Mouse (Mus musculus) E14TG2a.4 (cell line): ENCODE measurements at regions not wholly inside any gene's neighbourhood (a gene's known extent, or its start where the extent isn't known, plus 50 kb on each side); places are given as distances from the start of the nearest gene placed in this dataset.

Experiments used
- H3K27me3 ChIP-seq: 2 replicates; pipeline ENCODE4 v1.6.1; 2014; ENCODE audit warnings: low read length, control low read depth; ENCODE audit not compliant: insufficient read depth
- H3K36me3 ChIP-seq: 2 replicates; pipeline ENCODE4 v1.6.1; 2014; ENCODE audit warnings: low read length, control low read depth; ENCODE audit not compliant: insufficient read depth
- H3K4me1 ChIP-seq: replicated peaks from 2 replicates; pipeline ENCODE4 v1.6.1; 2014; ENCODE audit warnings: low read depth, low read length, control low read depth
- H3K4me3 ChIP-seq: replicated peaks from 2 replicates; pipeline ENCODE4 v1.5.1; 2014; ENCODE audit warnings: mild to moderate bottlenecking, low read length
- H3K9me3 ChIP-seq: 2 replicates; pipeline ENCODE4 v1.6.1; 2014; ENCODE audit warnings: low read length, control low read depth
- CTCF ChIP-seq: conservative IDR thresholded peaks from 2 replicates; pipeline ENCODE4 v1.5.1; 2014; ENCODE audit warnings: low read length
- NANOG ChIP-seq: IDR thresholded peaks from 2 replicates; pipeline ENCODE4 v1.6.1; 2014; ENCODE audit warnings: borderline replicate concordance, low read length, mixed read lengths
- POU5F1 ChIP-seq: IDR thresholded peaks from 2 replicates; pipeline ENCODE4 v1.6.1; 2014; ENCODE audit warnings: low read length, borderline replicate concordance

- Histone ChIP-seq H3K9me3 (peaks cover 9% of the 10 kb centered on the region; the same call in 1 of the 2 replicates), H3K36me3 (no peaks in the 10 kb centered on the region), H3K4me3 (peak overlapping the region; percentile 70), H3K4me1 (peaks cover 25% of the 10 kb centered on the region), H3K27me3 (peaks cover 84% of the 10 kb centered on the region)
- TF ChIP-seq CTCF (no peak), NANOG (no peak), POU5F1 (no peak)
Measured at GRCm38 (mm10) chr9:43879220-43879968, 135.6 kb downstream of the Nectin1 start.

- peak; percentile 41; the same call in 1 of the 2 replicates for TF ChIP-seq POU5F1
- TF ChIP-seq NANOG = peak; percentile 60; the same call in 1 of the 2 replicates
- no peak for TF ChIP-seq CTCF
- peaks cover 9% of the 10 kb centered on the region; the same call in 1 of the 2 replicates for H3K9me3 ChIP-seq
- H3K36me3 ChIP-seq = no peaks in the 10 kb centered on the region
- H3K4me1 ChIP-seq = peaks cover 25% of the 10 kb centered on the region
- peak overlapping the region; percentile 70 for H3K4me3 ChIP-seq
- H3K27me3 ChIP-seq = peaks cover 83% of the 10 kb centered on the region
Measured at GRCm38 (mm10) chr9:43879969-43880396, 136.2 kb downstream of the Nectin1 start.

GRCm38 (mm10) chr9:43893086-43893485, 149.3 kb downstream of the Nectin1 start:
- H3K9me3 ChIP-seq = no peaks in the 10 kb centered on the region
- H3K36me3 ChIP-seq = no peaks in the 10 kb centered on the region
- H3K27me3 ChIP-seq = peaks cover 23% of the 10 kb centered on the region
- TF ChIP-seq POU5F1 (no peak), NANOG (no peak), CTCF (no peak)
- peaks cover 31% of the 10 kb centered on the region for H3K4me1 ChIP-seq
- H3K4me3 ChIP-seq = no peak overlapping the region

- Histone ChIP-seq H3K4me1 (peaks cover 29% of the 10 kb centered on the region), H3K4me3 (no peak overlapping the region), H3K36me3 (no peaks in the 10 kb centered on the region), H3K9me3 (no peaks in the 10 kb centered on the region), H3K27me3 (peaks cover 18% of the 10 kb centered on the region; the same call in 1 of the 2 replicates)
- TF ChIP-seq CTCF (no peak), POU5F1 (no peak), NANOG (no peak)
Measured at GRCm38 (mm10) chr9:43899239-43899638, 143.9 kb upstream of the Thy1 start.

GRCm38 (mm10) chr9:43908325-43908724, 134.9 kb upstream of the Thy1 start:
- Histone ChIP-seq H3K9me3 (peaks cover 5% of the 10 kb centered on the region), H3K36me3 (no peaks in the 10 kb centered on the region), H3K4me1 (no peaks in the 10 kb centered on the region), H3K27me3 (peaks cover under 1% of the 10 kb centered on the region; the same call in 1 of the 2 replicates), H3K4me3 (no peak overlapping the region)
- TF ChIP-seq POU5F1 (no peak), CTCF (peak; percentile 32)

GRCm38 (mm10) chr9:43915015-43915414, 128.2 kb upstream of the Thy1 start:
- H3K4me3 ChIP-seq = no peak overlapping the region
- peaks cover 4% of the 10 kb centered on the region; the same call in 1 of the 2 replicates for H3K4me1 ChIP-seq
- H3K36me3 ChIP-seq = no peaks in the 10 kb centered on the region
- TF ChIP-seq POU5F1 (no peak), CTCF (no peak), NANOG (no peak)
- H3K9me3 ChIP-seq = peaks cover 2% of the 10 kb centered on the region
- peaks cover 40% of the 10 kb centered on the region for H3K27me3 ChIP-seq

- Histone ChIP-seq H3K27me3 (peaks cover 61% of the 10 kb centered on the region), H3K4me1 (peaks cover 13% of the 10 kb centered on the region), H3K4me3 (no peak overlapping the region), H3K36me3 (no peaks in the 10 kb centered on the region), H3K9me3 (no peaks in the 10 kb centered on the region)
- TF ChIP-seq CTCF (no peak), NANOG (no peak), POU5F1 (no peak)
Measured at GRCm38 (mm10) chr9:43917467-43917866, 125.7 kb upstream of the Thy1 start.

GRCm38 (mm10) chr9:43919010-43919409, 124.2 kb upstream of the Thy1 start:
- H3K9me3 ChIP-seq = no peaks in the 10 kb centered on the region
- H3K4me1 ChIP-seq = peaks cover 13% of the 10 kb centered on the region
- no peak for TF ChIP-seq POU5F1
- TF ChIP-seq CTCF = no peak
- TF ChIP-seq NANOG = no peak
- H3K36me3 ChIP-seq = no peaks in the 10 kb centered on the region
- no peak overlapping the region for H3K4me3 ChIP-seq
- peaks cover 76% of the 10 kb centered on the region for H3K27me3 ChIP-seq
